Mouse (Mus musculus): ENCODE results near the gene Cyth1.

Gene Cyth1

DNA sequence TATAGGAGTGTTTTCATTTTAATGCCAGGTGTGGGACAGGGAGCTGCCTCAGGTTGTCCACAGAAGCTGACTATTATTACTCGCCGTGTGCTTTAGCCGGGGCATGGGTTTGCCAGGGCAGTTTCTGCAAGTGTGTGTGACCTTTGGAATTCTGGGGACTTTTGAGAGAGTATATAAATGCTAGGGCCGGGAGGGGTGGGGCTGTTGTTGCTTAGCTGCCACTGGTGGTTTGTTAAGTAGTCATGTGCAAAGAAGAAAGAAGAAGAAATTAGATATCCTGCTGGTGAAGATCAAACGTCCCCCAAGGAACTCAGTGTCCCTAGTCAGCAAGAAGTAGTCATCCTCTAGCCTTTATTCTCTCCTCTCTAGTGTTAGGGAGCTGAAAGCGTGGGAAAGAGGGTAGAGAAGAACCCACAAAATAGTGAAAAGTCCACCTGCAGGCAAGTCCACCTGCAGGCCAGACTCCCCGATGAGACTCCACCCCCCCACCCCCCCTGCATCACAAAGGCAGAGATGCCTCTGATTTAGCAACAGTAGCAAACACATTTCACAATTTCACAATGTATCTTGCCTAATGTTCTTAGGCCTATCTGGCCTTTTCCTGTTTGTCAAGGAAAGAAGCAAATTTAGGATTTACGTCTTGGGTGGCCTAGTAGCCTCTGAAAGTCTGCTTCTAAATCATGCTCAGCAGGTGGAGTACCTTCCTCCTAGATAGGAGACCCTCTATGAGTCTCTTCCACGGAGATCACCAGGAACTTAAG, 100.3 kb downstream of the Cyth1 start:
- DNase-seq, result no peak

GRCm38 (mm10) chr11:118146446-118146845, 101.9 kb downstream of the Cyth1 start:
- DNase-seq, result no peak

DNA sequence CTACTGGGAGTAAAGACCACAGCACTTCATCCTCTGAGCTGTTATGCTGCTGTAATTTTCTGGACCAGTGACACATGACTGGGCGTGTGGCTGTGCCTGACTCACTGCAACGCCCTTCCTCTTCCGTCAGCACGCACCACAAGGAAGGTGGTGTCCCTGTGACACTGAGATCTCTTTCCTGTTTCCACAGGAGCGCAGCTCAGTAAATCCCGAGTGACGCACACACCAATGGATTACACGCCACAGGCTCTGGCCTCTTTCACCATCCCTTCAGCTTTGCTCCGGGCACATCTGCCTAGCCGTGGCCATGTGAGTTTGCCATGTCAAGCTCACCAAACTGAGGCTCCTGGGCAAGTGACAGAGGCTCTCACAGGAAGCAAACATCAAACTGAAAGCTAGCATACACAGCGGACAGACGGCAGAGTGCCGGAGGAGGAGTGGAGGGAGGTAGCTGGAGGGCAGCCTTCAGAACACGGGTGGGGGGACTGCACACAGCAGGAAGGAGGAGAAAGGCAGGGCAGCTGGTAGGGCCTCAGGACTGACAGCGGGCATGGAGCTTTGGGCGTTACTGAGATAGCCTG, 102.5 kb downstream of the Cyth1 start:
- DNase-seq, result no peak

DNA sequence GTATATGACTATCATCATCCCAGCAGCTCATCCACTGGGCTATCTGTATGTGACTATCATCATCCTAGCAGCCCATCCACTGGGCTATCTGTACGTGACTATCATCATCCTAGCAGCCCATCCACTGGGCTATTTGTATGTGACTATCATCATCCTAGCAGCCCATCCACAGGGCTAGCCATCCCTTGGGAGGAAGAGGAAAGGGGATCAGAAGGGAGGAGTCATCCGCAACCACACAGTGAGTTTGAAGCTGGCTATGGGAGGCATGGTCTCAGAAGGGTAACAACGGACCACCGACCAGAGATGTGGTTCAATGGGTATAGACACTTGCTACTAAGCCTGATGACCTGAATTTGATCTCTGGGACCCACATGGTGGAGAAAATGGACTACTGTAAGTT, 103.3 kb downstream of the Cyth1 start:
- no peak for DNase-seq

DNA sequence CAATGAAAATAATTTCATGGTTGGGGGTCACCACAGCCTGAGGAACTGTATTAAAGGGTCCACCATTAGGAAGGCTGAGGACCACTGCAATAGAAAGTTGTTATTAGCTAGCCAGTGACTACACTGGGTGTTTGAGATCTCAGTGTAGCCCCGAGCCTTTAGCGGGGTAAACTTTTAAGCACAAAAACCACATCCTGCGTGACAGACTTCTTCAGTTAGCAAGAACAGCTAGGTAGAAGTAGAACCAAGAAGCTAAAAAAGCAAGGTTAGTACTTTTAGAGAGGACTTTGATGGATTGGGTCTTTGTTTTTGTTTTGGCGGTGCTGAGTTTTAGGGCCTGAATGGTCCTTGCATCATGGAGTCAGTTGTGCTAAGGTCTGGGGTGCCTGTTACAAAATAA, 104.7 kb downstream of the Cyth1 start:
- no peak for DNase-seq

DNA sequence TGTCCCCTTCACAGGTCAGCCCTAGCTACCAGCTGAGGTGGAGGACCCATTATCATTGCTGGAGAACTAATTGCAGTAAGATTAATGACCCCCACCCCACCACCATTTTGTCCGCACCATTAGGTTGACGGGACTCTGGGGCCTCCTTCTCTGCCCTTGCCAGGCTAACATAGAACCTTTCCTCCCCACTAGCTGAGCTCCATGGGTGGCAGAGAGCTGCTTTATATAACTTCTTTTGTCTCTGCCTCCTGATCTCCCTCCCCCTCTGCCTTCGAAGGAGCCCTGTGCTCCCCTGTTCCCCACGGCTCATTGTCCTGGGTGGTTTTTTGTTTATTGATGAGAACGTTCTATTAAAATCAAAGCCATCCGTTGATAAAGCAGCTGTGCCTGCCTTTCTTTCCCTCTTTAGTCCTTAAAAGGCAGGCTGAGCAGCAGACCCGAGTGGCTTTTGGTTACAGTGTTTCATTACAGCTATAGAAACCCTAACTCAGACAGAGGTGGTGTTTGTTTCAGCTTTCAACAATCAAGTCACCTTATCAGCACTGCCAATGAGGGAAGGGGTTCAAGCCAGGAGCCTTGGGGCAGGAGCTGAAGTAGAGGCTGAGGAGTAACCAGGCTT, 105.7 kb downstream of the Cyth1 start:
- no peak for DNase-seq

GRCm38 (mm10) chr11:118140771-118141565, 107.4 kb downstream of the Cyth1 start:
- no peak for DNase-seq

DNA sequence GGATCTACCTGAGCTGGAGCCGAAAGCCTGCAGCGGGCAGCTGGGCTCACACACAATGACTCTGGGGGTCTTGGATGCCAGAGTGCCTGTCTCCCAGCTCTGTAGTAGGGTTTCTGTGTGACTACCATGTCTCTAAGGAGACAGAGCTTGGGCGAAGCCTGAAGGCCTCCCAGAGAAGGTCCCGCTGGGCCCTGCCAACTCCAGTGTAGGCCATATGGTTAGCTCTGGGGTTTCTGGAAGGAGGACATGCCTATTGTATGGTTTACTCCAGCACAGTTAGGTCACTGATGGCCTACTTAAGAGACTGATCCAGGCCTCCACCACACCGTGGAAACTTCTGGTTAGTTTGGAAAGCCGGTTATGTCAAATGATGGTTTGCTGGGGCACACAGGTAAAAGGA, 110.0 kb downstream of the Cyth1 start:
- DNase-seq, result peak; percentile 64 to 67

GRCm38 (mm10) chr11:118136172-118136632, 112.2 kb downstream of the Cyth1 start:
- peak; percentile 45 to 54 for DNase-seq

- no peak for DNase-seq
These were observed 113.1 kb downstream of the Cyth1 start for GRCm38 (mm10) chr11:118135271-118135670.

DNA sequence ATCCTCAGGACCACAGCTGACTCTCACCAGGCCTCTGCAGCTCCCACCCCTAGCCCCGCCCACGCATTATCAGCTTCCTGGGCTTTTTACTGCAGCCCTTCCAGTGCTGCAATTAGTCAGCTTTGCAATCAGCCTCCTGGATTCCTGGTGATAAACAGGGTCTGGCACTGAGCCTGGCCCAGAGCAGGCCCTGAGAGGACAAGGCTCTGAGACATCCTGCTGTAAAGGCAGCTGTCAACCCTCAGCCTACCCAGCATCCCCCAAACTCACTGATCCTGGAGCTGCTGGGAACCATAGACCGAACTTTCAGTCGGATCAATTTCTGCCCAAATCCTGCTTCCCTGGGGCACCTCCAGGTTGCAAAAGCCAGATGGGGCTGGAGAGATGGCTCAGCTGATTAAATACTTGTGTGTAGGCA, 114.6 kb downstream of the Cyth1 start:
- DNase-seq, result peak; percentile 49 to 68

DNA sequence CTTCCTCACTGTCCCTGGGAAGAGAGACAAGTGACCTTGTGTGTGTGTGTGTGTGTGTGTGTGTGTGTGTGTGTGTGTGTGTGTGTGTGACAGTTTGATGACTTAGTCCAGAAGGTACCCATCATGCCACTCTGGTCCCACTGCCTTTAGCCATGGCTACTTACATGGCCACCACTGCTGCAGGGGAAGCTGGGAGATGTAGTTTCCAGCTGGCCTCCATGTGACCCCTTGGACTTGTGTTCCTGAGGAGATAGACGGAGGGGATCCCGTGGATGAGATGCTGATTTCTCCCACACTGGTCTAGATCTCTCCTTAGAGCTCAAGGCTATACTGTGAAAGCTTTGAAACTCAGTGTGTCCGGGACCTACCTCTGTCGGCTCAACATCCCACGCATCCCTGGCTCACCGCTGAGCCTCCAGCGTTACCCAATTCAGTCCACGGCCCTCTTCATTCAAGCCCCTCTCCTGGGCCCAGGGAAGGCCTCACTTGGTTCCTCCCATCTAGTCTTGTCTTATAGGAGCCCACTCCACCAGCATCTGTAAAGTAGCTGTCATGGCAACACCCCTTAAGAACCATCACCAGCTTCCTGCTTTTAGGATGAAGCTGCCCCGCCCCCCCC, 115.2 kb downstream of the Cyth1 start:
- peak in 1 of 2 experiments; percentile 25 for DNase-seq

GRCm38 (mm10) chr11:118132136-118132535, 116.3 kb downstream of the Cyth1 start:
- DNase-seq, result peak; percentile 31 to 47

DNA sequence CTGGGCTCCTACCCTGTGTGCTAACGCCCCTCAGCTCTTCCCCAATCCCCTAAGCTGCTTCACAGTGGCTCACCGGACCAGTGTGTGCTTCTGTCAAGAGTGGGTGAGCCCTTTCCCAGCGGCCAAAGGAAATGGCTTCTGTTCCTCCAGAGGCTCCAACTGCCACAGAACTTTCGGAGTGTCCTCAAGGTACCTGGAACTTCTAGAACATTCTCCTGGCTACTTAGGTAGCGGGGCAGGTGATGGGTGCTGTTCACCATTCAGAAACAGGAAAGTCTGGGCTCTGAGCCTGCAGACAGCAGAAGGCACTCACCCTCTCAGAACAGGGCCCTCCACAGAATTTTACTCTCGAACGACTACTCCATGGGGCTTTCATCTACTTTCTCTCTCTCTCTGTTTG, 117.9 kb downstream of the Cyth1 start, which contains the start of gene Dnah17:
Gene Dnah17 (minus strand): TSS at position 101 of the 400 bp plus-strand sequence.
- no peak for DNase-seq

DNA sequence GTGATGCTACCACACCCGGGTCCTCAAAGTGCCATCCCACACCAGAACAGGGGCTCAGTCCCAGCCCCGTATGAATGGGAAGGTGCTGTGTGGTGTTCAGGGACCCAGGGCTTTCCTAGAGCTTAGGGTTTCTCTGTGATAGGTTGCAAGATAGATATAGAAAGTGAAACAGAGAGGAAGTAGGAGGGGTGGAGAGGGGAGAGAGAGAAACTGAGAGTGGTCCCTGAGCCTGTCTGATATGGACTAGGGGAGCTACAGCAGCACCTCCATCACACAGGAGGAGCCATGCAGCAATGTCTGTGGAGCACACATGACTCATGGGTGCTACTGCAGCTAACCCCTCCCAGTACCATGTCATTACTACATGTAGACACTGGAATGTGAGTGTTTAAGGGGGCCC, 118.6 kb downstream of the Cyth1 start:
- DNase-seq, result no peak

GRCm38 (mm10) chr11:118121592-118121991, 126.8 kb downstream of the Cyth1 start:
- DNase-seq, result no peak

GRCm38 (mm10) chr11:118118777-118119176, 129.6 kb downstream of the Cyth1 start:
- no peak for DNase-seq

- no peak for DNase-seq
These were observed 133.7 kb downstream of the Cyth1 start for GRCm38 (mm10) chr11:118114581-118115110.

GRCm38 (mm10) chr11:118113516-118114205, 134.7 kb downstream of the Cyth1 start:
- DNase-seq, result no peak

DNA sequence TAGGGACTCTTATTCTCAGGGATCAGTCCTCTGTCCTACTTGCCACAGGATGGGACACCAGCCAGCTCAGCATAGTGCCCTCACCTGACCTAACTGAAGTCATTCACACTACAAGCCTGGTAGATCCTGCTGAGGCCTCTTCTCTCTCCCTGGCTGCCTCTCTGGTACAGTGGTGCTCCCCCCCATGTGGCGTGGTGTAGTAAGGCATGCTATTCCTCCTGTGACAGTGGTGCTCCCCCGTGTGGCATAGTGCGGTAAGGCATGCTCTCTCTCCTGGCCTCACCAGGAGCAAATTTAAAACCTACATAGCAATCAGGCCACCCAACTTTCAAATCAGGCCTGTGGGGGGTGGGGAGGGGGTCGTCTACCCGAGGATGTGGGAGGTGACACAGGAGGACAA, 144.4 kb downstream of the Cyth1 start:
- DNase-seq, result peak; percentile 81 to 89

DNA sequence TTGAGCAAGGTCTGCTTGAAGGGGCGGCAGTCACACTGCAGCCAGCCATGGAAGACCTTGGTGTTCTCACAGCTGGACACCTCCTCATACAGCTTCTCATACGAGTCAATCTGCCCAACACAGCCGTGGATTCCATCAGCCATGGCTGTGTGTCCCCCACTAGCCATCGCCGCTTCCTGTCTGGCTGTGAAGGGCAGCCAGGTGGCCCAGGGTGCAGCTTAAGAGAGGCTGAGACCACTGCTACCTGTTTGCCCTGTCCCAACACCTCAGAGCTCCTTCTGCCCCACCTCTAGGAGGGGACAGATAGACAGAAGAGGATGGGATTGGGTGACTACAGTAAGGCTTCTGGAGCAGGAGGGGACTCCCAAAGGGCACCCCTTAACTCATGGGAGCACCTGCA, 145.0 kb downstream of the Cyth1 start:
- DNase-seq, result no peak

- peak; percentile 88 to 92 for DNase-seq
These were observed 145.6 kb downstream of the Cyth1 start for GRCm38 (mm10) chr11:118102838-118103237.
